In the genomic region with DNA sequence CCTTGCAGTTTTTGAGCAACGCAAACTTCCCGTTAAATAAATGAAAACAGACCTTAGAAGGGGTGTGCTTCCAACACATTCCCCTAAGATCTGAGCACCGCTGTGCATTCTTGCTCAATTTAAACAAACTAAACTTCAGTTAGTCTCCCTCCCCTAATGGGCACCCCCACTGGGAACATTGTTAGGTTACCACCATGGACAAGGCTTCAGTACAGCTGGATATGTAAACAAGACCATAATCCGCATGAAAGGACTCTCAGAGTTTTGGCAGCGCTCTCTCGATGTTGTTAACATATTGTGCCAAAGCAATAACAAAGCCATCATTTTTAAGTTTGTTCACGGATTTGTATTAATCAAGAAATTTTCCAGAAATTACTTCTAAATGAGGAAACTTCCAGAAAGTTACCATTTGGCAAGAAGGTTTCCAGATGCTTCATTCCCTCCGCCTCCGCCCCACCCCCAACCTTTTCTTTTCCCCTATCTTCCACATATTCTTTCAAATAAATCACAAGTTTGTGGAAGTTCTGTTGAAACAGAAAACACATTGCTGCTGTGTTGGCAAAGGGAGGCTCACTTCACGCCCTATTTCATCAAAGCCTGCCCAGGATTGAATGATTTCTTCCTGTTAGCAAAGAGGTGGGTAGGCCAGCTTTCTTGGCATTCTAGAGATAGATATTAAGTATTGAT, we compare ENCODE assay signal across 12 mouse cellular contexts.
A peak's percentile ranks its signal among the peaks of the same experiment; 100 is the strongest.
DNase-seq lines count a peak whose midpoint lies in the region; ATAC-seq and TF ChIP-seq lines count a peak whose summit lies in the region.
"Had no signal": no experiment of that assay in that cellular context is flagged by ENCODE, and none has a peak within 500 bp of the region (broad histone marks: within the 10 kb centered on the region; RNA-seq: fewer than 3 reads in every experiment).

No protein-coding gene starts in this region.

- no peaks in the 10 kb centered on the region for H3K36me3 ChIP-seq in hindbrain, postnatal 0 days (ENCODE audit: insufficient read depth, low read length)
- no peaks in the 10 kb centered on the region for H3K36me3 ChIP-seq in stomach, postnatal 0 days (ENCODE audit: control insufficient read depth, insufficient read depth, low read length)

- no peak for TF ChIP-seq EP300 in stomach, postnatal 0 days (optimal IDR thresholded peaks at IDR 0.05)

- no peaks in the 10 kb centered on the region for H3K27me3 ChIP-seq in hindbrain, postnatal 0 days (ENCODE audit: insufficient read depth, low read length)
- H3K27me3 ChIP-seq in stomach, postnatal 0 days (ENCODE audit: control insufficient read depth, insufficient read depth, low read length): no peaks in the 10 kb centered on the region

- H3K9me3 ChIP-seq in hindbrain, postnatal 0 days (ENCODE audit: low read length): no peaks in the 10 kb centered on the region
- H3K9me3 ChIP-seq in stomach, postnatal 0 days (ENCODE audit: control insufficient read depth, low read length): no peaks in the 10 kb centered on the region

- no peak overlapping the region for H3K9ac ChIP-seq in hindbrain, postnatal 0 days (replicated peaks; ENCODE audit: low read length)
- H3K9ac ChIP-seq in stomach, postnatal 0 days (ENCODE audit: low read length): no peak overlapping the region

- no peak overlapping the region for H3K27ac ChIP-seq in hindbrain, postnatal 0 days
- no peak overlapping the region for H3K27ac ChIP-seq in stomach, postnatal 0 days (replicated peaks)
- H3K27ac ChIP-seq: macrophage had no signal

- TF ChIP-seq CTCF in hindbrain, postnatal 0 days (IDR thresholded peaks at IDR 0.05; ENCODE audit: low read depth): no peak
- no peak for TF ChIP-seq CTCF in stomach, postnatal 0 days (IDR thresholded peaks at IDR 0.05; ENCODE audit: low read depth)

- no peak overlapping the region for H3K4me2 ChIP-seq in hindbrain, postnatal 0 days (ENCODE audit: low read depth, low read length)
- peak overlapping the region; percentile 8; the same call in 1 of the 2 replicates for H3K4me2 ChIP-seq in stomach, postnatal 0 days (replicated peaks; ENCODE audit: low read depth)

- 24% methylated on average over 10 of the region's 10 CpGs for WGBS in hindbrain, postnatal 0 days
- 19% methylated on average over 10 of the region's 10 CpGs for WGBS in stomach, postnatal 0 days

- H3K4me1 ChIP-seq in hindbrain, postnatal 0 days (ENCODE audit: insufficient read depth, low read length): peaks cover 3% of the 10 kb centered on the region; the same call in 1 of the 2 replicates
- no peaks in the 10 kb centered on the region for H3K4me1 ChIP-seq in stomach, postnatal 0 days (replicated peaks; ENCODE audit: control insufficient read depth, insufficient read depth)

- no peak overlapping the region for H3K4me3 ChIP-seq in hindbrain, postnatal 0 days (ENCODE audit: low read length)
- no peak overlapping the region for H3K4me3 ChIP-seq in stomach, postnatal 0 days (ENCODE audit: low read depth, low read length)

- ATAC-seq in hindbrain, postnatal 0 days: peak; percentile 45; the same call in 1 of the 2 replicates
- ATAC-seq in stomach, postnatal 0 days (ENCODE audit: low FRiP score, low TSS enrichment): no peak; the same call in 1 of the 2 replicates

- DNase-seq in cerebellum, postnatal 10 days: peak; percentile 1 to 24
- no peak for DNase-seq in cerebellum, adult 11-12 months
- peak; percentile 12 for DNase-seq in lung, postnatal 10 days
- no peak for DNase-seq in lung, postnatal 25 days (ENCODE audit: low spot score)
- DNase-seq in hindbrain, postnatal 0 days (ENCODE audit: low spot score): peak; percentile 61
- no peak for DNase-seq in stomach, postnatal 0 days (ENCODE audit: low spot score)
- DNase-seq in ovary, adult 18-20 months (ENCODE audit: low spot score): no peak
- DNase-seq in thymus, postnatal 4 days: no peak
- DNase-seq: gastrocnemius, postnatal 14 days; kidney, adult 8-10 months; thymus, postnatal 25 days had no signal

Comparison
In these comparisons a context has a peak if more than half of its experiments do, and no peak if none do; other contexts are left out.
1. DNase-seq: peak in cerebellum, postnatal 10 days (2 of 2), lung, postnatal 10 days (single experiment) and hindbrain, postnatal 0 days (single experiment); none in cerebellum, adult 11-12 months (single experiment), lung, postnatal 25 days (single experiment), stomach, postnatal 0 days (single experiment), ovary, adult 18-20 months (single experiment) and thymus, postnatal 4 days (single experiment).